Mouse (Mus musculus): ENCODE results near the gene Ninj2. TPM values are rescaled to one million over a fixed set of nuclear protein-coding genes. Genes with fewer than 3 reads are reported as not detected.

The Ninj2 gene
- total RNA-seq, 2 experiments from 2014 or later, result 8.1 TPM; not detected in 1

DNA sequence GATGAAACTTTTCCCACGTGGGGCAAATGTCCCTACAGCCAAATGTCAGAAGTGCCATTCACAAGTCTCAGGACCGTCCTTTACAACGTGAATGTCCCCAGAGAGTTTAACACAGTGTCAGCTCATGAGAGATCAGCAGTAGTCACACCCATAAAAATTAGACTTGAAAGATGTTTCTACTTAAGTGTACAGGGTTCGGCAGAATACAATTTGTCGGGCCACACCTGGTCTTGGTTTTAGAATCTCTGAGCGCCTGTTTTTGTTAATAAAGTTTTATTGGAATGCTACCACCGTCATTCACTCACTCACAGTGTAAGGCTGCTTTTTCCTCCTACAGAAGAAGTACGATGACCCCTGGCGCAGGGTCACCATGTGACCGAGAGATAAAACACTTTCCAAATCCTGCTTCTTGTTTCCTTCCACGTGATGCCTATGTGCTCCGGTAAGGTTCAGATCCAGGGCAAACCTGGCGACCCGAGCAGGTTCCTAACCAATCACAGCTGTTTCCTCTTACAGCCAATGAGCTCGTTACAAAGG lies 2.4 kb upstream of the Ninj2 start:
- ATAC-seq (replicated peaks; ENCODE audit: low FRiP score, poor library complexity, severe bottlenecking), result no peak

- no peak for ATAC-seq (replicated peaks; ENCODE audit: low FRiP score, poor library complexity, severe bottlenecking)
These were observed 1.2 kb upstream of the Ninj2 start for GRCm38 (mm10) chr6:120091956-120092355.

DNA sequence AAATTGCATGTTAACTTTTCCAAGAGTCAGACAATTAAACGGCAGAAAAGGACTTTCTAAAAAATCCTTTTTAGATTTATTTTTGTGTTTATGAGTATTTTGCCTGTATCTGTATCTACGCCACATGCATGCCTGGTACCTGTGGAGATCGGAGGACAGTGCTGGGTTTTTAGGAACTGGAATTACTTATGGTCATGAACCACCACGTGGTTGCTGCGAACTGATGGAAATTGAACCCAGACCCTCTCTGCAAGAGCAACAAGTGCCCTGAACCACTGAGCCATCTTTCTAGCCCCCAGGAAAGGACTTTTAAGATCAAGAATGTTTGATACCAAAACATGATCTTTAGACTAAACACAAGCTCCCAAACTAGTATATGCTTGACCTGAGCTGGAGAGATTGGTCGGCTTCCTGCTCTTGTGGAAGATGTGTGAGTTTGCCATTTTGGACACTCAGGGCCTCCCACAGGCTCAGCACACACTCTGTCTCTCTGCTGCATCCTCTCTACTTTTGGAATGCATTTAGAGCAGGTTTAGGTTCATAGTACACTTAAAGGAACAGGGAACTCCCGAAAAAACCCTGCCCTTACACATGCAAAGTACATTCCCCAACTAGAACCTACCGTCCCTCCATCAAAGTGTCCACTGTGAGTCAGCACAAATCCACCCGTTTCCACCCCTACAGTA lies 1.1 kb downstream of the Ninj2 start:
- no peak for ATAC-seq (replicated peaks; ENCODE audit: low FRiP score, poor library complexity, severe bottlenecking)

DNA sequence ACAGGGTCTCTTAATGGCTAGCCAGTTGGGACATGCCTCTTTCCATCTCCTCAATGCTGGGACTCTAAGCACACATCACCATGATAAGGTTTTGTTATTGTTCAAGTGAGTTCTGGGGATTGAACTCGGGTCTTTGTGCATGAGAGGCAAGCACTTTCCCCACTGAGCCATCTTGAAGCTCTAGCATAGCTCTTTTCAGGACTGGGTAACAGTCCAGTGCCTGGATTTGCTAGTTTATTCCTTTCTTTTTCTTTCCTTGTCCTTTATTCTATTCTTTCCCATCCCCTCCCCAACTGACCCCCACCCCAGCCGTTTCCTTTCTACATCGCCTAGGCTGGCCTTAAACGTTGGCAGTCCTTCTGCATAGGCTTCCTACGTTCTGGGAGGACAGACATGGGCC lies 1.9 kb downstream of the Ninj2 start:
- no peak for ATAC-seq (replicated peaks; ENCODE audit: low FRiP score, poor library complexity, severe bottlenecking)

DNA sequence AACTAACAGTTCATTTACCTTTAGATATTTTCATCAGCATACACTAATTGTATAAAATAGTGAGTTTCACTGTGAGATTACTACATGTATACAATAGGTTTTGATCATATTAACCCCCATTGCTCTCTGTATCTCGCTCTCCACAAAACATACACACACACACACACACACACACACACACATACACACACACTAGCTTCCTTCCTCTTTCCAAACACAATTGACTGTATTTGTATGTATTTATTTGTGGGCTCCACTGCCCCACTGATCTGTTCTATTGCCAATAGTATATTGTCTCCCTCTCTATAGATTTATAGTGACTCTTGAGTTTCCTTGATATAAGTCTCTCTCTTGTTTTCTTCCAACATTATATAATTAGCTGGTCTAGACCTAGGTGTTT lies 2.4 kb downstream of the Ninj2 start:
- ATAC-seq (replicated peaks; ENCODE audit: low FRiP score, poor library complexity, severe bottlenecking), result no peak

DNA sequence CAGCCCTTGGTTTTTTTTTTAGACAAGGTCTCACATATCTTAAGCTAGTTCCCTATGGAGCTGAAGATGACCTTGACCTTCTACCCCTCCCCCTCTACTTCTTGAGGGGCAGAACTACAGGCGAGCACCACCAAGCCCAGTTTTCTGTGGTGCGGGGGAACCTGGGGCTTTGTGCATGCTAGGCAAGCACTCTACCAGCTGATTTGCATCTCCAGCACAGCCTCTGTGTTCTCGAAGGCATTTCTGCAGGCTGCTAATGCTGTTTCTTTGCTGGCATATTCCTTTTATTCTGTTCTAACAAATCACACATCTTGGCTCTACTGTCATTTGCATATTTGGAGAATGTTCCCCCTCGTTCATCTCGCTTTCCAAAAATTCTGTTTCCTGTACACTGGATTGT lies 6.2 kb downstream of the Ninj2 start:
- no peak for ATAC-seq (replicated peaks; ENCODE audit: low FRiP score, poor library complexity, severe bottlenecking)

- no peak for ATAC-seq (replicated peaks; ENCODE audit: low FRiP score, poor library complexity, severe bottlenecking)
These were observed 8.1 kb downstream of the Ninj2 start for GRCm38 (mm10) chr6:120101221-120101620.

DNA sequence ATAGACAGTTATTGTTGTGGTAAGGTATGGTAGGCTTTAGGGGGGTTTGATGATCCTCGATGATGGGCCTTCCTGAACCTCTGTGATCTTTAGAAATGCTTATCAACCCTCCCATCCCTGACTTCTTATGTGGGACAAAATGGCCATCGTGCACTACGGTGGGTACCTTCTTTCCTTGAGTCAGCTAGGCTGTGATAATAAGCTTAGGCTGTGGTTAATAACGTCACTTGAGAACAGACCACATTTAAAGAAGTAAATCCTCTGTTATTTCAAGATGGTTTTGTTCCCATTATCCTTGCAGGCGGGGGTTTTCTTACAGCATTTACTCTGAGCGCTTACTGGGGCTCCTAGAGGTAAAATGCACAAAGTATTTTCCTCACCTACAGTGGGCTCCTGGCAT lies 8.8 kb downstream of the Ninj2 start:
- no peak for ATAC-seq (replicated peaks; ENCODE audit: low FRiP score, poor library complexity, severe bottlenecking)

DNA sequence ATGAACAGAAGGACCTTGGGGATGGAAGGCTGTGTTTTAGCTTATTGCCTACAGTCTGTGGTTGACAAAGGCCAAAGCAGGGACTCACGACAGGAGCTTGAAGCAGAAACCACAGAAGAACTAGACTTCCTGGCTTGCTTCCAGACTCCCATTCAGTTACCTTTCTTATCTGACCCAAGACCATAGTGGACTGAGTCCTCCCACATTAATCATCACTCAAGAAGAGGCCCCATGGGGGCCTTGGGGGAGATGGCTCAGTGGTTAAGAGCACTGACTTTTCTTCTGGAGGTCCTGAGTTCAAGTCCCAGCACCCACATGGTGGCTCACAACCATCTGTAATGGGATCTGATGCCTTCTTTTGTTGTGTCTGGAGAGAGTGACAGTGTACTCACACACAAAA lies 10.0 kb downstream of the Ninj2 start:
- ATAC-seq (replicated peaks; ENCODE audit: low FRiP score, poor library complexity, severe bottlenecking), result no peak

- no peak for ATAC-seq (replicated peaks; ENCODE audit: low FRiP score, poor library complexity, severe bottlenecking)
These were observed 11.9 kb downstream of the Ninj2 start for GRCm38 (mm10) chr6:120105055-120105454.

DNA sequence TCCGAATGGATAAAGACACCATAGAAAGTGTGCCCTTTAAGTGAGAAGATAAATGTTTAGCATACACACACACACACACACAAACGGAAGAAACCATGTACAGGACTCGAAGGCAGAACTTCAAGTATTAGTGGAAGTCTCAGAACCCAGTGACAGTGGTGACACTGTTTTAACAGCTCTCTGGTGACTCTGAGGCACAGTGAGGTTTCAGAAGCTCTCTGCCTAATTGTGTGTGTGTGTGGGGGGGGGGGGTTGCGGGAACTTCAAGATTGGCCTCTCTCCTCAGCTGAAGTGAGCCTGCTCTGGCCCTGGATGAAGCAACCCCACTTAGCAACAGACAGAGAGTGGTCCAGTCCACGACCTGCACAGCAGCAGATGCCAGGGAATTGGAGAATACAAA lies 14.4 kb downstream of the Ninj2 start:
- no peak for ATAC-seq (replicated peaks; ENCODE audit: low FRiP score, poor library complexity, severe bottlenecking)

GRCm38 (mm10) chr6:120108061-120108460 lies 14.9 kb downstream of the Ninj2 start:
- ATAC-seq (replicated peaks; ENCODE audit: low FRiP score, poor library complexity, severe bottlenecking), result no peak

DNA sequence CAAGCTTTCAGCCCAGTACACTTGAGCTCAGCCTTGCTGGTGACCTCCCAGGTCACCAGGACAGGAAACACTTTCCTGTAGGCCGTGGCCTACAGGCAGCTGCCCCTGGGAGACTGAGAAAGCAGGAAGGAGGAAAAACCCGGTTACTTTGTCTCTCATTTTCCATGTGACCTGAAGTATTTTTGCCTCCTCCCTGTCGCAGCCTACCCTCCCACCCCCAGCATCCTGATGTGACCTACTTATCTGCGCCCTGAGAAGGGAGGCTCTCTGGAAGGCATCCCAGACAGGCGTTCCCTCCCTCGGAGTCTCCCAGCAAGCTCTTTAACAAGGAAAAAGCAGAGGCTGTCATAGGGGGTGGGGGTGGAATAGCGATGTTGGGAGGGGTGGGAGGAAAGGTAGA lies 16.0 kb downstream of the Ninj2 start:
- no peak for ATAC-seq (replicated peaks; ENCODE audit: low FRiP score, poor library complexity, severe bottlenecking)

- ATAC-seq (replicated peaks; ENCODE audit: low FRiP score, poor library complexity, severe bottlenecking), result peak; percentile 67
These were observed 16.8 kb downstream of the Ninj2 start for GRCm38 (mm10) chr6:120109932-120110331.

DNA sequence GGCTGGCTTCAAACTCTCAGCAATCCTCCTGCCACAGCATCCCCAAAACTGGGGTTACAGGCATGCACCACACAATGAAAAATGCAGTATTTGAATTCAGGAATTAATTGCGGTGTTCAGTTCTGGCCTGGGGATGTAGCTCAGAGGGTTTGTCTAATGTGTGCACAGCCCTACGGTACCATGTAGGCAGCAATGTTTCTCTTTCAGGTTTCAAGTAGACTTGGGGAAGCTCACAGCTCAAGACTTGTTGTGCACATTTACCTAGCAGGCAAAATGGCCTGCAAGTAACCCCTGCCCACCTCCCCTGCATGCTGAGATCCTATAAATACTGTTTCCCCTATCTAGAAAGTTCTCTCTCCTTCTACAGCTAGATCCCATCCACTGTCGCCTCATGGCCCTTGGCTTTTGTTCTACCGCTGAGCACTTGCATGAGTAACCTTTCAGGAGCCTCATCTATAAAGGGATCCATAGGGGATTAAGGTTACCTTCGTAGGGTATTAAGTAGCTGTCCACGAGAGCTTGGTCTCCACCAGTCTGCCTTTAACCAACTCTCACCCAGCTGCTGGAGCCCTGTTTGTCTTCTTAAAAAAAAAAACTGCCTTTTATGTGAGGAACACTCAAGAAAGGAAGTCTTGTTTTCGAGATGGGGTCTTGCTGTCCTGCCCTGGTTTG lies 17.7 kb downstream of the Ninj2 start:
- no peak for ATAC-seq (replicated peaks; ENCODE audit: low FRiP score, poor library complexity, severe bottlenecking)

- ATAC-seq (replicated peaks; ENCODE audit: low FRiP score, poor library complexity, severe bottlenecking), result no peak
These were observed 18.2 kb downstream of the Ninj2 start for GRCm38 (mm10) chr6:120111410-120111783.

DNA sequence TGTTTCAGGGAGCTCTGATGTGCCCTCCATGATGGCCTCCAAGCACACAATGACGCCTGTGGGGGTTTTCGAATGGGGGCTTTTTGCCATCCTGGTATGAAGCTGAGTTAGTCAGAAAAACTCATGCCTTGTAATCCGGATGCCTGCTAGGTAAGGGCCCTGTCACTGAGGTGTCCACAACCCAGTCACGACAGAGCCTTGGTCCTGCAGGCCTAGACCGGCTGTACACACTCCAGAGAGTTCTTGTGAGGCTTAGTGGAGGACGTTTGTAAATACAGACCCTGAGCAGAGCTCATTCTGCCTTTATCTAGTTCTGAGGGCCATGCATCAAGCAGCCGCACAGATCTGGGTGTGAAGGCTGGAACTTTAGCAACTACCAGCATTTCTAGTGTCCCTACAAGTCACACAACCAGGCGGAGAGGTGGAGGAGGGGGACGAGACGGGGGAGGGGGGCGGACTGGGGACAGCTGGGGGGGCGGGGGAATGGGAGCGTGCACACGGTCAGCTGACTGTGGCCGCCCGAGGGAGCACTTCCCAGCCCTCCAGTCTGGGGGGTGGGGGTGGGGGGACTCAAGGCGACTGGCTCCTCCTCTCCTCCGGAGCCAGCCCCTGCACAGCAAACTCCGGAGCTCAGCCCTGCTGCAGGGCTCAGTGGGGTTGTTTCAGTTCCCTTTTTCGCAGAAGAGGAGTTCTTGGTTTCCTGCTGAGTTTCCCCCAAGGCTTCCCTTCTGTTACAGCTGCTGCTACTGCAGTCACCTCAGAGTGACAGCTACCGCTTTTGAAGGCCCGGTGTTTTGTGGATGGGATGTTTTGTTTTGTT lies 19.0 kb downstream of the Ninj2 start:
- no peak for ATAC-seq (replicated peaks; ENCODE audit: low FRiP score, poor library complexity, severe bottlenecking)

GRCm38 (mm10) chr6:120113856-120114255 lies 20.7 kb downstream of the Ninj2 start:
- ATAC-seq (replicated peaks; ENCODE audit: low FRiP score, poor library complexity, severe bottlenecking), result no peak

GRCm38 (mm10) chr6:120114271-120114670 lies 21.1 kb downstream of the Ninj2 start:
- no peak for ATAC-seq (replicated peaks; ENCODE audit: low FRiP score, poor library complexity, severe bottlenecking)

- ATAC-seq (replicated peaks; ENCODE audit: low FRiP score, poor library complexity, severe bottlenecking), result no peak
These were observed 21.5 kb downstream of the Ninj2 start for GRCm38 (mm10) chr6:120114698-120115097.

DNA sequence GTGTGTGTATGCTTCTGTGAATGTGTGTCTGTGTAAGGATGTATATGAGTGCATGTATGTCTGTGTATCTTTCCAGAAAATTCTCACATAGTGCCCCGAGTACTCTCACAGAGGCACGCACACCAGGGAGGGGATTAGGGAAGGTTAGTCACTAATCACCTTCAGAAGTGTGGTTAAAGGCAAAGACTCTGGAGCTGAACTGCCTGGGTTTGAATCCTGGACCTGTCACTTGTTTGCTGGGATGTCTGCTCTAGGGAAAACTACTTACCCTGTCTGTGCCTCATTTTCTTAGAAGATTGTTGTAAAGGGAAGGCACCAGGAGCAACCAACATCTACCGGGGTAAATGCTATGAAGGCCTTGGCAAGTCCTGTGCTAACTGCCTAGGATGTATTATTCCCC lies 22.3 kb downstream of the Ninj2 start:
- no peak for ATAC-seq (replicated peaks; ENCODE audit: low FRiP score, poor library complexity, severe bottlenecking)
